24 mouse cellular contexts compared by ENCODE assay signal in the genomic region with DNA sequence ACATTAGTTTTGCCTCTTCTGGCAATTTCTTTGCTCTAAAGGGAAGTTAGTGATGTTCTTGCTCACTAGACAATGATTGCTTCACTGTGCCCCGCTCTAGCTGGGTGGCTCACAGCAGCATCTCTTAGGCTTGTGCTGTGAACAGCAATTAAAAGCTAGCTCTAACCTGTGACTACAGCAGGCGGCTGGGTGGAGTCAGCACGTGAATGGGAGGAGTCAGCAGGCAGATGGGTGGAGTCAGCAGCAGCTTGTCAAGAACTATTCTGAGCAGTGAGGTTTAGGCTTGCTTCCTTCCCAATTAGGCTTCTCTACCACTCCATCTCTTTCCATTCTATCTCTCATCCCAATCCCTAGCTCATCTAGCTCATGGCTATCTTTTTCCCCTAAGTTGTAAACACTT.
A peak's percentile ranks its signal among the peaks of the same experiment; 100 is the strongest.
DNase-seq lines count a peak whose midpoint lies in the region; ATAC-seq and TF ChIP-seq lines count a peak whose summit lies in the region.
"Had no signal": no experiment of that assay in that cellular context is flagged by ENCODE, and none has a peak within 500 bp of the region (broad histone marks: within the 10 kb centered on the region; RNA-seq: fewer than 3 reads in every experiment).

No protein-coding gene starts in this region.

- H3K4me2 ChIP-seq in liver, embryonic 13.5 days: no peak overlapping the region
- no peak overlapping the region for H3K4me2 ChIP-seq in liver, embryonic 12.5 days
- H3K4me2 ChIP-seq: heart, embryonic 11.5 days; hindbrain, embryonic 13.5 days had no signal

- H3K4me3 ChIP-seq in liver, embryonic 13.5 days (replicated peaks): no peak overlapping the region
- no peak overlapping the region for H3K4me3 ChIP-seq in liver, embryonic 12.5 days
- no peak overlapping the region for H3K4me3 ChIP-seq in ES-E14 (ENCODE audit: insufficient read depth in 1 of 2, low read depth in 1 of 2, low read length in 2 of 2, poor library complexity in 1 of 2, severe bottlenecking in 1 of 2)
- H3K4me3 ChIP-seq: erythroblast, embryonic 14.5 days; hindbrain, embryonic 13.5 days; limb, embryonic 10.5 days had no signal

- ATAC-seq in liver, embryonic 13.5 days (ENCODE audit: low read depth): no peak
- ATAC-seq in liver, embryonic 12.5 days: no peak
- peak; percentile 69 for ATAC-seq in megakaryocyte progenitor cell, adult 5-6 weeks (replicated peaks; ENCODE audit: poor library complexity)
- ATAC-seq: activated CD4-positive, CD25-positive, alpha-beta regulatory T cell, adult 4 months; forebrain, embryonic 16.5 days; inflammation-experienced regulatory T-cells, adult 6 months; lung, postnatal 0 days had no signal

- no peaks in the 10 kb centered on the region for H3K4me1 ChIP-seq in liver, embryonic 13.5 days (replicated peaks)
- no peaks in the 10 kb centered on the region for H3K4me1 ChIP-seq in liver, embryonic 12.5 days
- no peaks in the 10 kb centered on the region for H3K4me1 ChIP-seq in ES-E14 (ENCODE audit: control insufficient read depth in 2 of 2, insufficient read depth in 2 of 2, low read length in 2 of 2, poor library complexity in 1 of 2)
- H3K4me1 ChIP-seq: hindbrain, embryonic 13.5 days had no signal

- DNase-seq in liver, embryonic 13.5 days: peak; percentile 33
- DNase-seq in ES-E14 (ENCODE audit: low read depth, low spot score): peak; percentile 51
- DNase-seq in c-Kit-negative CD71-positive TER-119-positive erythroid progenitor cells, embryonic 14.5 days (ENCODE audit: low read depth, low spot score): peak; percentile 12
- DNase-seq in retina, embryonic 14.5 days (ENCODE audit: low spot score): no peak
- no peak for DNase-seq in adrenal gland, adult 18-20 months (ENCODE audit: low spot score in 2 of 2)
- no peak for DNase-seq in cerebellum, adult 8-10 months
- DNase-seq: adrenal gland, postnatal 14 days; cerebellum, adult 2 months; kidney, adult 8-10 months; layer of hippocampus, adult 9-11 months; midbrain, embryonic 14.5 days; retina, postnatal 1 day; right cerebral cortex, postnatal 4 days had no signal

- WGBS in liver, embryonic 13.5 days (ENCODE audit: insufficient replicate concordance): 24% methylated on average over 3 of the region's 3 CpGs
- WGBS in liver, embryonic 12.5 days (ENCODE audit: insufficient replicate concordance): 26% methylated on average over 3 of the region's 3 CpGs

- no peak overlapping the region for H3K9ac ChIP-seq in liver, embryonic 13.5 days
- no peak overlapping the region for H3K9ac ChIP-seq in liver, embryonic 12.5 days
- no peak overlapping the region for H3K9ac ChIP-seq in ES-E14 (ENCODE audit: insufficient read depth, low read depth, low read length, poor library complexity, severe bottlenecking)
- H3K9ac ChIP-seq: hindbrain, embryonic 13.5 days; liver, embryonic 14.5 days had no signal

- no peaks in the 10 kb centered on the region for H3K27me3 ChIP-seq in liver, embryonic 13.5 days
- peaks cover 5% of the 10 kb centered on the region; the same call in 1 of the 2 replicates for H3K27me3 ChIP-seq in liver, embryonic 12.5 days (replicated peaks)
- H3K27me3 ChIP-seq: hindbrain, embryonic 13.5 days had no signal

- H3K27ac ChIP-seq in liver, embryonic 13.5 days: no peak overlapping the region
- no peak overlapping the region for H3K27ac ChIP-seq in liver, embryonic 12.5 days
- no peak overlapping the region for H3K27ac ChIP-seq in ES-E14 (ENCODE audit: insufficient read depth, low read depth, low read length, poor library complexity, severe bottlenecking)
- H3K27ac ChIP-seq: hindbrain, embryonic 13.5 days; limb, embryonic 10.5 days; liver, embryonic 14.5 days had no signal

- in situ Hi-C loops in ES-E14 (cut with MboI; ENCODE audit: low sequenced_read_pairs in 2 of 2, unreplicated experiment in 2 of 2): no loop called here

- H3K9me3 ChIP-seq in liver, embryonic 13.5 days (replicated peaks): no peaks in the 10 kb centered on the region
- no peaks in the 10 kb centered on the region for H3K9me3 ChIP-seq in liver, embryonic 12.5 days (replicated peaks)
- no peaks in the 10 kb centered on the region for H3K9me3 ChIP-seq in ES-E14 (ENCODE audit: control insufficient read depth, insufficient read depth, low read depth, low read length)
- H3K9me3 ChIP-seq: hindbrain, embryonic 13.5 days; limb, embryonic 10.5 days had no signal

- no peaks in the 10 kb centered on the region for H3K36me3 ChIP-seq in liver, embryonic 13.5 days
- H3K36me3 ChIP-seq in liver, embryonic 12.5 days: no peaks in the 10 kb centered on the region
- H3K36me3 ChIP-seq in ES-E14 (ENCODE audit: control insufficient read depth, insufficient read depth, low read length, poor library complexity, severe bottlenecking): no peaks in the 10 kb centered on the region
- H3K36me3 ChIP-seq: limb, embryonic 10.5 days had no signal

TF ChIP-seq in ES-E14, 5 proteins besides CTCF, POLR2A, EP300 and RAD21:
- TF ChIP-seq ZC3H11A (IDR thresholded peaks at IDR 0.05; ENCODE audit: borderline replicate concordance, low read depth, low read length): no peak
- TF ChIP-seq CHD2 (IDR thresholded peaks at IDR 0.05; ENCODE audit: low read depth, low read length): no peak
- no peak for TF ChIP-seq ZNF384 (IDR thresholded peaks at IDR 0.05; ENCODE audit: low read depth, low read length)
- no peak for TF ChIP-seq HCFC1 (IDR thresholded peaks at IDR 0.05; ENCODE audit: borderline replicate concordance, insufficient read depth, low read length)
TF ChIP-seq in ES-E14: peak in this region for 0.

Comparison
In these comparisons a context has a peak if more than half of its experiments do, and no peak if none do; other contexts are left out.
1. DNase-seq: peak in liver, embryonic 13.5 days (single experiment), ES-E14 (single experiment) and c-Kit-negative CD71-positive TER-119-positive erythroid progenitor cells, embryonic 14.5 days (single experiment); none in retina, embryonic 14.5 days (single experiment), adrenal gland, adult 18-20 months (0 of 2) and cerebellum, adult 8-10 months (single experiment).